ENCODE assay signal across 16 mouse cellular contexts in the genomic region with DNA sequence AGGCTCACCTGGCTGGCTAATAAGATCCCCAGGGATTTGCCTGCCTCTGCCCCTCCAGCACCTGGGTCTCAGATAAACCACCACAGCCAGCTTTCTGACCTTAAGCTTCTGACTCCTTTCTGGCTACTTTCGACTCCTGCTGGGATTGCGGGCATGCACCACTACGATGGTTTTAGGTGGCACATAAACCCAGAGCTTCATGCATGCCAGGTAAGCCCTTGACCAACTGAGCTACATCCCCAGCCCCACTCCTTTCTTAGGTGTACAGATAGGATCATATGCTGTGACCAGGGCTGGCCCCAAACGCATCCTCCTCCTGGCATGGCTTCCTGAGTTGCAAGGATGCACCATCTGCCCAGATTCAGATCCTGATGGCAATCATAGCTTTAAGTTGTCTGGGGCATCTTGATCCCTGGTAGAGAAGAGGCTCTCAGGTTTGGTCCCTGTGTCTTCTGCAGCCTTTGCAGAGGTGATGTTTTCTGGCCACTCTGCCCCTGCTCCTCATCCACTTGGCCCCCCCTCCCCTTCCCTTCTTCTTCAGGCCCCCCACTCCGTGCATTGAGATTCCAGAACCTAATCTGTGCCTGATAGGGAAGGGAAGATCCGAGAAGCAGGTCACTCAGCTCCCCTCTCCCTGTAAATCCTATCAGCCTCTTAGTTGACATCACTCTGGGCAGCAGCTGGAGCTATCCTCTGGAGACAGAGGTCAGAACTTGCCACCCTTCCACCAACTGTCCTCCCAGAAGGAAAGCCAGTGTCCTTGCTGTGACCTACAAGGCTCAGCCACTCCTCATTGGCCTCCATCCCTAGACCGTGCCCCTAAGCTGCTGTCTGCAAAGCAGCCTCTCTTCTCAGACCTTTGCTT. TPM values are rescaled to one million over a fixed set of nuclear protein-coding genes. Genes with fewer than 3 reads are reported as not detected.
DNase-seq lines count a peak whose midpoint lies in the region; ATAC-seq lines count a peak whose summit lies in the region.
"Had no signal": no experiment of that assay in that cellular context is flagged by ENCODE, and none has a peak within 500 bp of the region (broad histone marks: within the 10 kb centered on the region; RNA-seq: fewer than 3 reads in every experiment).

No protein-coding gene starts in this region.

- peak overlapping the region; percentile 31 for H3K27ac ChIP-seq in heart, embryonic 12.5 days (ENCODE audit: poor library complexity, severe bottlenecking)
- peak overlapping the region; percentile 53 for H3K27ac ChIP-seq in midbrain, embryonic 13.5 days
- no peak overlapping the region for H3K27ac ChIP-seq in midbrain, embryonic 11.5 days (ENCODE audit: low read depth, low read length)
- H3K27ac ChIP-seq: limb, embryonic 15.5 days; lung, embryonic 15.5 days had no signal

- no peak for DNase-seq in heart, postnatal 4 days
- no peak for DNase-seq in midbrain, embryonic 11.5 days (ENCODE audit: low spot score, missing footprints)
- peak; percentile 43 to 49 for DNase-seq in cerebellum, postnatal 36 days
- no peak for DNase-seq in left cerebral cortex, postnatal 10 days (ENCODE audit: extremely low spot score in 1 of 2, low spot score in 2 of 2)
- DNase-seq in urinary bladder, postnatal 10 days (ENCODE audit: low spot score) = no peak
- DNase-seq: adrenal gland, postnatal 10 days; gastrocnemius, postnatal 10 days; kidney, postnatal 10 days; right cerebral cortex, postnatal 4 days had no signal

- H3K36me3 ChIP-seq in heart, embryonic 12.5 days = no peaks in the 10 kb centered on the region
- H3K36me3 ChIP-seq in midbrain, embryonic 13.5 days = no peaks in the 10 kb centered on the region
- H3K36me3 ChIP-seq in midbrain, embryonic 11.5 days (ENCODE audit: control insufficient read depth, insufficient read depth, low read length) = no peaks in the 10 kb centered on the region
- H3K36me3 ChIP-seq: limb, embryonic 15.5 days; lung, embryonic 15.5 days had no signal

- 48% methylated on average over 7 of the region's 7 CpGs for WGBS in heart, embryonic 12.5 days
- 70% methylated on average over 7 of the region's 7 CpGs for WGBS in midbrain, embryonic 13.5 days
- 68% methylated on average over 7 of the region's 7 CpGs for WGBS in midbrain, embryonic 11.5 days

- H3K4me1 ChIP-seq in heart, embryonic 12.5 days (replicated peaks) = peaks cover 50% of the 10 kb centered on the region
- peaks cover 27% of the 10 kb centered on the region for H3K4me1 ChIP-seq in midbrain, embryonic 13.5 days (replicated peaks)
- peaks cover 17% of the 10 kb centered on the region for H3K4me1 ChIP-seq in midbrain, embryonic 11.5 days (ENCODE audit: control insufficient read depth, insufficient read depth, low read length)

- no peak overlapping the region for H3K9ac ChIP-seq in heart, embryonic 12.5 days
- no peak overlapping the region for H3K9ac ChIP-seq in midbrain, embryonic 13.5 days (replicated peaks)
- no peak overlapping the region for H3K9ac ChIP-seq in midbrain, embryonic 11.5 days (ENCODE audit: low read length)
- H3K9ac ChIP-seq: limb, embryonic 15.5 days; lung, embryonic 15.5 days had no signal

- H3K27me3 ChIP-seq in heart, embryonic 12.5 days (replicated peaks) = no peaks in the 10 kb centered on the region
- H3K27me3 ChIP-seq in midbrain, embryonic 13.5 days = no peaks in the 10 kb centered on the region
- no peaks in the 10 kb centered on the region for H3K27me3 ChIP-seq in midbrain, embryonic 11.5 days (ENCODE audit: control insufficient read depth, insufficient read depth, low read length)
- H3K27me3 ChIP-seq: limb, embryonic 15.5 days; lung, embryonic 15.5 days had no signal

- H3K9me3 ChIP-seq in heart, embryonic 12.5 days (replicated peaks) = no peaks in the 10 kb centered on the region
- H3K9me3 ChIP-seq in midbrain, embryonic 13.5 days = no peaks in the 10 kb centered on the region
- H3K9me3 ChIP-seq in midbrain, embryonic 11.5 days (ENCODE audit: control insufficient read depth, low read length) = no peaks in the 10 kb centered on the region
- H3K9me3 ChIP-seq: limb, embryonic 15.5 days; lung, embryonic 15.5 days had no signal

- ATAC-seq in heart, embryonic 12.5 days (ENCODE audit: insufficient number of reproducible peaks, low FRiP score) = no peak
- ATAC-seq in midbrain, embryonic 13.5 days = no peak
- ATAC-seq in midbrain, embryonic 11.5 days (ENCODE audit: low FRiP score) = no peak
- ATAC-seq: forebrain, embryonic 16.5 days had no signal

- no peak overlapping the region for H3K4me2 ChIP-seq in heart, embryonic 12.5 days
- H3K4me2 ChIP-seq in midbrain, embryonic 13.5 days (replicated peaks) = no peak overlapping the region
- H3K4me2 ChIP-seq in midbrain, embryonic 11.5 days = no peak overlapping the region
- H3K4me2 ChIP-seq: limb, embryonic 15.5 days; lung, embryonic 15.5 days had no signal

- H3K4me3 ChIP-seq in heart, embryonic 12.5 days = no peak overlapping the region
- no peak overlapping the region for H3K4me3 ChIP-seq in midbrain, embryonic 13.5 days (replicated peaks)
- no peak overlapping the region for H3K4me3 ChIP-seq in midbrain, embryonic 11.5 days (ENCODE audit: low read depth, low read length)
- H3K4me3 ChIP-seq: limb, embryonic 15.5 days; lung, embryonic 15.5 days; myocyte had no signal

- intact Hi-C loops in left cerebral cortex, postnatal 10 days (cut with DNase I) = loop anchor here (10.0 kb wide), 2 partner anchors 500 to 900 kb away; no protein-coding TSS in a partner anchor

RNA-seq across cellular contexts. Expression of gene Fgr, which starts 19.1 kb away (rescaled TPM):
- 0.19 and 0.23 TPM in 2 replicates for polyA plus RNA-seq in heart, embryonic 12.5 days (2016; fragmentation: Nextera tagmentation; extraction: Ambion mirVana)
- total RNA-seq in heart, postnatal 4 days (2021) = under 1 TPM; 0.33 to 0.43 TPM
- 0.12 TPM in 1 of 2 replicates, not detected in the other for polyA plus RNA-seq in midbrain, embryonic 13.5 days (2015; fragmentation: Nextera tagmentation; extraction: Ambion mirVana)
- polyA plus RNA-seq in midbrain, embryonic 11.5 days (2014; fragmentation: Nextera tagmentation; extraction: Ambion mirVana) = not detected in 2 replicates
- under 1 TPM in 1 of 2 experiments, not detected in 1; 0.47 TPM for total RNA-seq in left cerebral cortex, postnatal 10 days (2021)
- total RNA-seq: MEL had no signal
- polyA plus RNA-seq: forebrain, embryonic 16.5 days; myocyte had no signal

RNA-seq across cellular contexts. Expression of gene Fam76a, which starts 32.4 kb away (rescaled TPM):
- polyA plus RNA-seq in heart, embryonic 12.5 days (2016; fragmentation: Nextera tagmentation; extraction: Ambion mirVana) = 25.9 and 29.0 TPM in 2 replicates
- 10 to 100 TPM; 33.5 to 38.1 TPM for total RNA-seq in heart, postnatal 4 days (2021)
- polyA plus RNA-seq in midbrain, embryonic 13.5 days (2015; fragmentation: Nextera tagmentation; extraction: Ambion mirVana) = 39.1 and 45.1 TPM in 2 replicates
- polyA plus RNA-seq in midbrain, embryonic 11.5 days (2014; fragmentation: Nextera tagmentation; extraction: Ambion mirVana) = 30.1 and 31.7 TPM in 2 replicates
- total RNA-seq in left cerebral cortex, postnatal 10 days (2021) = 10 to 100 TPM; 31.8 to 36.9 TPM

RNA-seq across cellular contexts. Expression of gene Ahdc1, which starts 56.3 kb away (rescaled TPM):
- polyA plus RNA-seq in heart, embryonic 12.5 days (2016; fragmentation: Nextera tagmentation; extraction: Ambion mirVana) = 11.6 and 11.7 TPM in 2 replicates
- total RNA-seq in heart, postnatal 4 days (2021) = 10 to 100 TPM; 41.1 to 48.7 TPM
- polyA plus RNA-seq in midbrain, embryonic 13.5 days (2015; fragmentation: Nextera tagmentation; extraction: Ambion mirVana) = 10.4 and 12.6 TPM in 2 replicates
- 4.9 and 5.3 TPM in 2 replicates for polyA plus RNA-seq in midbrain, embryonic 11.5 days (2014; fragmentation: Nextera tagmentation; extraction: Ambion mirVana)
- total RNA-seq in left cerebral cortex, postnatal 10 days (2021) = 10 to 100 TPM; 70.0 to 71.1 TPM

Comparison
In these comparisons a context has a peak if more than half of its experiments do, and no peak if none do; other contexts are left out.
1. DNase-seq: peak in cerebellum, postnatal 36 days (2 of 2); none in heart, postnatal 4 days (single experiment), midbrain, embryonic 11.5 days (single experiment), left cerebral cortex, postnatal 10 days (0 of 2) and urinary bladder, postnatal 10 days (single experiment).